Mouse (Mus musculus) olfactory bulb, adult 2 months (tissue): ENCODE measurements around the gene Bzw1. TPM values are rescaled to one million over a fixed set of nuclear protein-coding genes. Genes with fewer than 3 reads are reported as not detected.

Experiments
- H3K27ac ChIP-seq: fragments of 200-500 bp; 2 replicates; pipeline ENCODE4 v1.5.1; 2012; ENCODE audit warnings: low read depth, low read length; ENCODE audit not compliant: insufficient read depth
- H3K4me1 ChIP-seq: fragments of 200-500 bp; 2 replicates; pipeline ENCODE4 v1.6.1; 2012; ENCODE audit warnings: low read length; ENCODE audit not compliant: control insufficient read depth, insufficient read depth
- H3K4me3 ChIP-seq: fragments of 200-500 bp; 2 replicates; pipeline ENCODE4 v1.5.1; 2012; ENCODE audit warnings: mild to moderate bottlenecking, low read depth, low read length, moderate library complexity; ENCODE audit not compliant: insufficient read depth
- CTCF ChIP-seq: fragments of 200-500 bp; IDR thresholded peaks from 2 replicates; pipeline ENCODE4 v1.5.1; 2012; ENCODE audit warnings: low read depth, mild to moderate bottlenecking, low read length, moderate library complexity; ENCODE audit not compliant: insufficient read depth
- POLR2A ChIP-seq: fragments of 200-500 bp; IDR thresholded peaks from 2 replicates; pipeline ENCODE4 v1.6.1; 2012; ENCODE audit warnings: mild to moderate bottlenecking, low read depth, low read length, moderate library complexity; ENCODE audit not compliant: insufficient read depth
- WGBS: fragments of 180-500 bp; shearing (Covaris S2); methylation state at CpG from one replicate; pipeline ENCODE4 v1.1.7; 2018; 5-methylcytosine and 5-hydroxymethylcytosine counted together
- polyA plus RNA-seq: library from polyadenylated mRNA; stranded (reverse); fragments of >200 nt; gene quantifications from 2 replicates; pipeline ENCODE4 v1.2.4, GENCODE M21; 2012; ENCODE audit warnings: low replicate concordance; ENCODE audit not compliant: missing spikeins, insufficient read depth, insufficient read length

Bzw1 gene
- 105 and 158 TPM in 2 replicates for polyA plus RNA-seq

DNA sequence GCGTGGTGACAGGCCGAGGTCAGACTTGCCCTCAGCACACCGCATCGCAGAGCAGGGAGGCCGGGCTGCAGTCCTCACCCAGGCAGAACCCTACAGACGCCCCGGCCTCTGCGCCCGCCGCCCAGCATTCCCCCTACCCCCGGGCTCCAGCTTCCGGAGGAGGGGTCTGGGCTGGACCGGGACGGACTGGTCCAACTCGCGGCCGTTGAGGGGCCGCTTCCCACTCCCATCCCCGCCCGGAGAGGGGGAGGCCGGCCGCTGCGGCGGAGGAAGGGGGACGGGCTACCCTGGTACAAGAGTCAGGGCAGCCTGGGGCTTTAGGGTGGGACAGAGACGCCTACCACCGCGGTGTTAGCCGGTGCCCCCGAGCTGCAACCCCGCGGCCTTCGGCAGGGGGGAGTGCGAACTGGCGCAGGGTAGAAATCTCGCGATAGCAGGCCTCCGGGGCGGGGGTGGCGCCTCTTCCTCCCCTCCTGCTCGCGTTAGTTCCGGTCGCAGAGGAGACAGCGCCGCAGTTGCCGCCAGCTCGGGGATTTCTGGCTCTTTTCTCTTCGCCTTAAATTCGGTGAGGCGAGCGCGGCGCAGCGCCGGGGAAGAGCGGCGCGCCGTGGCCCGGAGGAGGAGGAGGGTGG is at the start of gene Bzw1:
Gene Bzw1 (plus strand): TSS at position 247 of the 632 bp plus-strand sequence.
- Histone ChIP-seq H3K4me3 (peak within 1 kb of the TSS; percentile 66), H3K4me1 (no peaks in the 10 kb centered on the region), H3K27ac (peak within 1 kb of the TSS; percentile 93)
- under 1% methylated on average over 61 of the region's 61 CpGs for WGBS
- TF ChIP-seq POLR2A (peak; percentile 66), CTCF (no peak)

DNA sequence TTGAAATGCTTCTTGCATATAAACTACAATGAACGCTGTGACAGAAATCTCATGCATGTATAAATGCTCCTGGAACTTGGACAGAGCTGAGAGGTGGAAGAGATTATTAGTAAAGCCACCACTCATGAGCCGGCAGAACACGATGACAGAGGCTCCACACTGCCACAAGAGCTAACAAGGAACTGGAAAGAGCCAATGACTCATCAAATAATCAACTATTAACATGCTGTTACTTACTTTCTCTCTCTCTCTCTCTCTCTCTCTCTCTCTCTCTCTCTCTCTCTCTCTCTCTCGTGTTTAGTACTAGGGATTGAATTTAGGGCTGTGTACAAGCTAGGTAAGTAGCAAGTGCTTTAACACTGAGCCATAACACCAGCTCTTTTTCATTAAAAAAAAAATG is 48.8 kb upstream of the Bzw1 start:
- no peak overlapping the region for H3K4me3 ChIP-seq
- H3K4me1 ChIP-seq = peaks cover 5% of the 10 kb centered on the region
- TF ChIP-seq POLR2A = no peak
- no peak for TF ChIP-seq CTCF
- no peak overlapping the region for H3K27ac ChIP-seq
- WGBS = 51% methylated on average over 4 of the region's 4 CpGs

DNA sequence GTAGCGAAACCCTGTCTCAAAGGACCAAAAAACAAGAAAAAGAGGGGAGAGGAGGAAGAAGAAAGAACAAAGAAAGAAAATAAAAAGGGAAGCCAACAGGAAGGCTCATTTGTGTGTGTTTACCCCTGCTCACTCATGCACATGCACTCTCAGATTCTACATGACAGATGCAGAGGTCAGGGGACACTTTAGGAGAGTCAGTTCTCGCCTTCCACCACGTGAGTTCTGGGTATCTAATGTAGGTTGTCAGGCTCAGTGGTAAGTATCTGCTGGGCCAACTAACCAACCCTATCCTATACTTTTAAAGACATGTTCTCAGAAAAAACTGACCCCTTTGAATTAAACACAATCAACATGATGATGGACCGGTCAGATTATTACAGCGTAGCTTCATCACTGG is 48.1 kb upstream of the Bzw1 start:
- TF ChIP-seq CTCF = no peak
- TF ChIP-seq POLR2A = no peak
- Histone ChIP-seq H3K4me3 (no peak overlapping the region), H3K27ac (no peak overlapping the region), H3K4me1 (peaks cover 5% of the 10 kb centered on the region)
- WGBS = 93% methylated on average over 5 of the region's 5 CpGs

DNA sequence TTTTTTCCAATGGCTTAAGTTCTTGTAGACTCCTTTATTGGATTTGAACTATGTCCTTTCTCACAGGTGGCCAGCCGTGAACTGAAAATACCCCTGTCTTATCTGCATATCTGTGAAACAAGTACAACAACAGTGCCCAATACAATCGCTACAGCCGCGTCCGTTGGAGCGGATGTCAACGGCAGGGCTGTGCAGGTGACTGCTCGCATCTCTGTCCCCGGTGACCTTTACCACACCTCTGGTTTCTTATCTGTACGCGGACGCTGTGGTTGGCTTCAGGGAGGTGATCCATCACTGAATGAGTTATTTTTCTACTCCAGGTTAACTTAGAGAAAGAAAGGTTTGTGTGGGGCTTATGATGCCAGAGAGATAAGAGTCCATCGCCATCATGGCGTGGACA is 46.5 kb upstream of the Bzw1 start:
- no peak overlapping the region for H3K27ac ChIP-seq
- WGBS = 94% methylated on average over 14 of the region's 14 CpGs
- no peak overlapping the region for H3K4me3 ChIP-seq
- peaks cover 5% of the 10 kb centered on the region for H3K4me1 ChIP-seq
- TF ChIP-seq POLR2A (no peak), CTCF (no peak)

DNA sequence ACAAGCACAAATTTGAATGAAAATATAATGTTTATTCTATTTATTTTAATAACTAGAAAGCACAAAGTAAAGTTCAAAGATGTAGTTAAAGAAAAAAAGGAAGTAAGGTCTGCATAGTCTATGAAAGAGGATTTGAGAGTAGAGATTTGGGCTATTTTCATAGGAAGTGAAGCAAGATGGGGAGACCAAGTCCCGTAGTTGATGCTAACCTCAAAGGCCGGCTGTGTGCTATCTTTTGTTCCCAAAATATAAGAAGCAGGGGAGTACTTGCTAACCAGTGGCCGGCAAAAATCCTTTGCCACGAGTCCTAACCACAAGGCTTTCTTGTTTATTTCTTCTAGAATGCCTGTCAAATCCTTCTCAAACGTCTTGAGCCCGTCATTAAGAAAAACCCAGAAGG is 44.0 kb upstream of the Bzw1 start:
- no peak for TF ChIP-seq POLR2A
- TF ChIP-seq CTCF = no peak
- Histone ChIP-seq H3K4me3 (no peak overlapping the region), H3K4me1 (no peaks in the 10 kb centered on the region), H3K27ac (no peak overlapping the region)
- 84% methylated on average over 6 of the region's 6 CpGs for WGBS

DNA sequence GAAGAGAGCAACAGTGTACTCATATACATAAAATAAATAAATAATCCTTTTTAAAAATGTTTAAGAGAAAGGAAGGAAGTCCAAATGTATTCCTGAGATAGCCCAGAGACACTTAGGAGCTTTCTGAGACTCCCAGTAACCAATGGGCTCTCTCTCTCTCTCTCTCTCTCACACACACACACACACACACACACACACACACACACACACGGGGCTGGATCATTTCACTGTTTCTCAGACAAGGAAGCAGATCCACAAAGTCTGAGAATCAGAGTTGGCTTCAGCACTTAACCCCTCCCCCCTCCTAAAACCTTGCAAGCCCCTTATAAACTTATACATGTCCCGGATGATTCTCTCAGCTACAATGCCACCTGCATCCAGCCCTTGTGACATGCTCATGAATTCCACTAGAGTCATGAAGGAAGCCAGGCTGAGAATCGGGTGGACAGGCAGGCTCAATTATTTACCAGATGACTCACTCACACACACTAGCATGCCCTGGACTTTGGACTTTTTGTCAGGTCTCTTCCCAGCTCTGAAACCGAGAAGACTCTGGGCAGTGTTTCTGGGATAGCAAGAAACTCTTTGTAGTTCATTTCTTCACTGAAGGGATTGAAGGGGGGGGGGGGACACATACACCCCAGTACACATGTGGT is 39.3 kb upstream of the Bzw1 start:
- Histone ChIP-seq H3K4me1 (no peaks in the 10 kb centered on the region), H3K27ac (no peak overlapping the region), H3K4me3 (no peak overlapping the region)
- no peak for TF ChIP-seq CTCF
- no peak for TF ChIP-seq POLR2A
- 69% methylated on average over 4 of the region's 4 CpGs for WGBS

DNA sequence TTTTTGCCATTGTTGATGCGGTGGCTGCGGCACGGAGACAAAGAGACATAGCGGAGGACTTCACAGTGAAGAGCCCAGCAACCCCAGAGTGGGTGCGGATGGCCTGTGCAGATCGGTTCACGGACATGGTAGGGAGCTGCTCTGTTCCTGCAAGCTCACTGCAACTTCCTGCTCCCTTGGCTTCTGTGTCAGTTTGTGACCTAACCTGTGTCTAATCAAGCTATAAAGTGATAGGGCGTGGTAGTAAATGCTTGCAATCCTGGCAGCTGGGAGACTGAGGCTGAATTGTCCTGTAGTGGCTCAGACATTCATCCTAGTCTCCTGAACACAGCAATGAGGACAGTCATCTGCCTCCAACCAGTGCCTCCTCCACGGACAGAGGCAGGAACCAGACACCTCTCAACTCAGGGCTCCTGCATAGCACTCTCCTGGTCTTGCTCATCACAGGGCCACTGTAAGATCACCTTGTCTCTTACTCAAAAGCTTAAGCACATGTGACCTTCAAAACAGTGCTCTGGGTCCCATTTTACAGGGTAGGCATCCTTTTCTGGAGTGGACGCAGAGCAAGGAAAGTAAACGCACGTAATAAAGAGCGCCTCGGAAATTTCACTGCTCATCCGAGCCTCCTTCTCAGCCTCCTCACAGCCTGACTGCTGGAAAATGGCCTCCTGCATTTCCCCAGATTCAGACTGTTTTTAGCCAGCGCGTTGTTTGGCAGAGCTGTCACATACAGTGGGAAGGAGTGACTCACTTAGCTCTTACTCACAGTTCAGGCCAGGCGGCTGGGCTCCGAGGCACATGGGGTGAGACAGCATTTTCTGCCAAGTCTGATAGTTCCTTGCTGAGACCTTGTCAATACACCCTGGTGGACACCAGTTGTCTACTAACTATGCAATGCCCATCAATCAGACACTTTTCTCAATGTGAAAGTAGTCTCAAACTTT is 33.5 kb upstream of the Bzw1 start:
- peaks cover 9% of the 10 kb centered on the region; the same call in 1 of the 2 replicates for H3K4me1 ChIP-seq
- WGBS = 64% methylated on average over 19 of the region's 19 CpGs
- H3K4me3 ChIP-seq = no peak overlapping the region
- TF ChIP-seq CTCF (no peak), POLR2A (no peak)
- H3K27ac ChIP-seq = peak overlapping the region; percentile 88

DNA sequence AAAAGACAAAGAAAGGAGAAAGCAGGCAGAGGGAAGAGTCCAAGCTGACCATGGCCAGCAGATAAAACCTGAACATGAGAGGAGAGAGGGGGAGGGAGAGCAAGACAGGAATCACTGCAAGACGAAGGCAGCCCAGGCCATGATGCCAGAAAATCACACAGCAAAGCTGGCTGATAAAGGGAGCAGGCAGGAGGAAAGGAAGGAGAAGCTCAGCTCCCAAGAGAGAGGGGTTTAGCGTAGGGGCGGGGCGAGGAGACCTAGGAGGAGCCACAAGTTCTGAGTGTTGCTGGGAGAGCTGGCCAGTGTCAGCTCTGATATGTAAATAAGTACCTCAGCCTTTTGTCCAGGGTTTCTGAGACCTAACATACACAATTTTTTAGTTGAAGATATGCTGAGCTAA is 30.4 kb upstream of the Bzw1 start:
- Histone ChIP-seq H3K27ac (no peak overlapping the region), H3K4me1 (peaks cover 9% of the 10 kb centered on the region; the same call in 1 of the 2 replicates), H3K4me3 (no peak overlapping the region)
- TF ChIP-seq CTCF (no peak), POLR2A (no peak)
- WGBS = 71% methylated on average over 4 of the region's 4 CpGs

DNA sequence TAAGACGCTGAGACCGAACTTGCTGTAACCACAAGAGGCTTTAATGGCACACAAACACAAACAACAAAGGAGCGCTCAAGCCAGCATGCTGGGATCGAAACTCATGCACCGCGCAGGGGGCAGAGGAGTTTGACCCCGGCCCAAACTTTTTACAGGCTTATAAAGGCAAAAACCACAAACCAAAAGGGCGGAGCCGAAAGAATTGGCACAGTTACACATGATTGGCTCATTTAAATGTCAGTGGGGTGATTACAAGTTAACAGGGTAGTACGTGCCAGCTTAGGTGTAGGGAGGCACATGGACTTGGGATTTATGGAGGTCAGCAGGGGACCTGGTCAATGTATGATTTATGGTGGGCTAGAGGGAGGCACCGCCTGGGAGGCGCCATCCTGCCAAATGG is 28.1 kb upstream of the Bzw1 start:
- Histone ChIP-seq H3K4me1 (peaks cover under 1% of the 10 kb centered on the region; the same call in 1 of the 2 replicates), H3K4me3 (no peak overlapping the region), H3K27ac (no peak overlapping the region)
- TF ChIP-seq POLR2A = no peak
- TF ChIP-seq CTCF = no peak
- WGBS = 95% methylated on average over 12 of the region's 12 CpGs
